Mouse (Mus musculus) hindbrain, postnatal 0 days (tissue): ENCODE results near the gene Gstt1. TPM values are rescaled to one million over a fixed set of nuclear protein-coding genes. Genes with fewer than 3 reads are reported as not detected.

Experiments used
- ATAC-seq: fragments of 200-750 bp; cut with Nextera tagmentation; 2 replicates; pipeline ENCODE4 v1.8.0; 2017; ENCODE audit warnings: mild to moderate bottlenecking, moderate TSS enrichment, moderate library complexity
- DNase-seq: peaks from one replicate; pipeline ENCODE4 v3.0.0-alpha.2; 2015; ENCODE audit warnings: low spot score
- H3K27ac ChIP-seq: fragments of 300-500 bp; sonication (generic); 2 replicates; pipeline ENCODE4 v1.5.1; 2014; ENCODE audit warnings: mild to moderate bottlenecking
- H3K27me3 ChIP-seq: fragments of 300-500 bp; sonication (generic); 2 replicates; pipeline ENCODE4 v1.6.1; 2014; ENCODE audit warnings: low read length, mixed read lengths; ENCODE audit not compliant: insufficient read depth
- H3K36me3 ChIP-seq: fragments of 300-500 bp; sonication (generic); 2 replicates; pipeline ENCODE4 v1.6.1; 2014; ENCODE audit warnings: low read length, mixed read lengths; ENCODE audit not compliant: insufficient read depth
- H3K4me1 ChIP-seq: fragments of 300-500 bp; sonication (generic); 2 replicates; pipeline ENCODE4 v1.6.1; 2014; ENCODE audit warnings: antibody characterized with exemption, low read length, mixed read lengths; ENCODE audit not compliant: insufficient read depth
- H3K4me2 ChIP-seq: fragments of 300-500 bp; sonication (generic); 2 replicates; pipeline ENCODE4 v1.6.1; 2014; ENCODE audit warnings: low read depth, mild to moderate bottlenecking, low read length, moderate library complexity, mixed read lengths
- H3K4me3 ChIP-seq: fragments of 300-500 bp; sonication (generic); 2 replicates; pipeline ENCODE4 v1.5.1; 2014; ENCODE audit warnings: low read length
- H3K9ac ChIP-seq: fragments of 300-500 bp; sonication (generic); replicated peaks from 2 replicates; pipeline ENCODE4 v1.6.1; 2014; ENCODE audit warnings: mild to moderate bottlenecking, low read length, moderate library complexity, mixed read lengths
- H3K9me3 ChIP-seq: fragments of 300-500 bp; sonication (generic); 2 replicates; pipeline ENCODE4 v1.6.1; 2016; ENCODE audit warnings: low read length, mixed read lengths
- CTCF ChIP-seq: IDR thresholded peaks from 2 replicates; pipeline ENCODE4 v1.5.1; 2016; ENCODE audit warnings: antibody characterized with exemption, control low read depth, low read depth
- WGBS: fragments of 180-500 bp; shearing (Covaris S2); extraction: QIAGEN DNeasy Blood & Tissue Kit; methylation state at CpG from one replicate; pipeline ENCODE4 v1.1.7; 2014; 5-methylcytosine and 5-hydroxymethylcytosine counted together
- polyA plus RNA-seq: library from polyadenylated mRNA; unstranded; fragments of >200 nt; fragmentation: Nextera tagmentation; extraction: Ambion mirVana; gene quantifications from 2 replicates; pipeline ENCODE4 v1.2.1, GENCODE M21; 2015
- total RNA-seq: library from RNA; depleted of rRNA; stranded (reverse); fragments of >200 nt; gene quantifications from 2 replicates; pipeline ENCODE4 v1.2.3, GENCODE M21; 2014

The Gstt1 gene
- total and polyA plus RNA-seq, 2 experiments from 2014 or later: 20.8 to 38.1 TPM

DNA sequence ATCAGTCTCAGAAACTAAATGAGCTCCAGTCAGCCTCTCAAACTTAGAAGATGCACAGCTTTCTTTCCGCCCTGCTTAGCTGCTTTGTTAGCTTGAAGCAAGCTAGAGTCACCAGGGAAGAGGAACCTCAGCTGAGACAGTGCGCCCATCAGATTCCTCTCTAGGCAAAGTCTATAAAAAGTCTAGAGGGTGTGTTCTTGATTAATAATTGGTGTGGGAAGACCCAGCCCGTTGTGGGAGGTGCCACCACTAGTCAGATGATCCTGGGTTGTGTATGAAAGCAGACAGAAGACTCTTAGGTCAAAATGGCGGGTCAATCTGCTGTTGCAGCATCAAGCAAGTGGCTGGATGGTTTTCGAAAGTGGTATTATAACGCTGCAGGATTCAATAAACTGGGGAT lies 31.5 kb downstream of the Gstt1 start:
- DNase-seq (no peak), ATAC-seq (no peak)
- Histone ChIP-seq H3K27ac (no peak overlapping the region), H3K4me3 (no peak overlapping the region), H3K9ac (no peak overlapping the region), H3K4me1 (no peaks in the 10 kb centered on the region), H3K9me3 (no peaks in the 10 kb centered on the region), H3K4me2 (no peak overlapping the region), H3K27me3 (no peaks in the 10 kb centered on the region), H3K36me3 (no peaks in the 10 kb centered on the region)
- WGBS: 88% methylated on average over 6 of the region's 6 CpGs
- no peak for TF ChIP-seq CTCF

DNA sequence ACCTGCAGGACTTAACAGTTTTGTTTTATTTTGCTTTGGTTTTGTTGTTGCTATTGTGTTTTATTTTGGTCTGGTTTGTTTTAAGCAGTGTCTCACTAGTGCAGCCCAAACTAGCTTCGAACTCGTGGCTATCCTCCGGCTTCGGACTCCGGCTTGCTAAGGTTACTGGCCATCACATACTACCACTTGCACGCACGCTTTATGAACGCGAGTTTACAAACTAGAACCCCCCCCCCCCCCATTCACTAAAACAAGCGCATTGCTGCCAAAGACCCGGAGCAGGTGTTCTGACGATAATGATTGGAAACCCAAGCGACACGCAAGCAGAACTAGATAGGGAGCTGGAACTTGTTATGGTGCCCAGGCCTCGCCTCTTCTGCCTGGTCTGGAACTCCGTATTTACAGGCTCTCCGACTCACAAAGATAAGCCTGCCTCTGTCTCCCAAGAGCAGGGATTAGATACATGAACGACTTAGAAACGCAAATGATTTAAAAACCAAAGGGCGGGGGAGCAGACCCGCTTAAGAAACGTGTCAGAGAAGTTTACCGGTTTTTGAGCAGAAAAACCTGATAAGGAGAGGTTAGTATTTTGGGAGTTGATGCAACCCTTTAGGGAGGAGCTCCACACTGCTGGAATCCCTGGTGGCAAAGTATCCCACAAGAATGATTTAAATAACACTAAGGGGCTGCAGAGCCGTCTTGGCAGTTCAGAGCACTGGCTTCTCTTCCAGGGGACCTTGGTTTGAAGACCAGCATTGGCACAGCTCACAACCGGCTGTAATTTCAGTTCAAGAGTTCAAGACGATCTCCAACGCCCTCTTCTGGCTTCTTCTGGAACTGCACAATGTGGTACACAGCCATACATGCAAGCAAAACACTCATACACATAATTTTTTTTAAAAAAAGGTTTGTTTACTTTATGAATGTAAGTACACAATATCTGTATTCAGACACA lies 33.6 kb downstream of the Gstt1 start:
- H3K4me2 ChIP-seq: peak overlapping the region; percentile 87
- peak; percentile 46 for ATAC-seq
- peak; percentile 79 for TF ChIP-seq CTCF

DNA sequence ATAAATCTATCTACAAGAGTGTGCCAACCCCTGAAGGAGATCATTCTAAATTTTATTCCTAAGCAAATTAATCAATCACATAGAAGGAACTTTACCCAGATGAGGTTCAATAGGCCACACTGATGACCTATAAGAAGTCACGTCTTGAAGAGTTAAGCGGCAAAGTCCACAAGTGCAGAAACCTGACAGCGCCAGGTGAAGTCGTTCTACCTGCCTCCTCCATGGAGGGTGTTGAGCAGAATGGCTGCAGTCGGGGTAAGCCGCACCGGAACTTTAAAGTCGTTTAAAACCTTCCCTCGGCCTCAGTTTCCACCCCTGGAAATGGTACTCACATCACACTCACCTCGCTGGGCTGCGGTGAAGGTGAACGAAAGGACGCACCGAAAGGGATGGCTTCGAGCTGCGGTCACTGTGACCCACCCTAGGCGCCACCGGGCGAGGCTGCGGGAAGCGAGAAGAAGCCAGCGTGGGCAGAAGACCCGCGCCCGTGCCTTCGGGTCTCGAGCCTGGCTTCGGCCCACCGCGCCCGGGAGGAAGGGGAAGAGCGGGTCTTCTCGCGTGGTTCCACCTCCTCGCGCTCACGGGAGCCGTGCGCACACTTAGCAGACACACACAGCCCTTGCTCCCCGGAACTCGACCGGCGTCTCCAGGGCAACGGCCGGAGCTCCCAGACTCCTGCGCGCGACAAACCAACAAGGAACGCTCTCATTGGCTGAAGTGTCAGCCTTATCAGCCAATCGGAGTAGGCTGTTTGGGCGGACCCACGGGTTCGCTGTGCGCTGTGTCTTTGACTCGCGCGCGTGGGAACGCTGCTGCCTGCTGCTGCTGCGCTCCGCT lies 34.5 kb downstream of the Gstt1 start, which contains the start of gene Cabin1:
Gene Cabin1 (minus strand): TSS at position 660 of the 837 bp plus-strand sequence.
- Histone ChIP-seq H3K27me3 (no peaks in the 10 kb centered on the region), H3K27ac (peak within 1 kb of the TSS; percentile 85), H3K9ac (peak within 1 kb of the TSS; percentile 89), H3K36me3 (no peaks in the 10 kb centered on the region), H3K9me3 (no peaks in the 10 kb centered on the region), H3K4me1 (no peaks in the 10 kb centered on the region), H3K4me2 (peak within 1 kb of the TSS; percentile 87), H3K4me3 (peak within 1 kb of the TSS; percentile 87)
- TF ChIP-seq CTCF: no peak
- DNase-seq (peak; percentile 99), ATAC-seq (peak; percentile 99)
- WGBS: under 1% methylated on average over 60 of the region's 61 CpGs

More for the DNA sequence above, 33.6 kb downstream of the Gstt1 start:
- Histone ChIP-seq H3K36me3 (no peaks in the 10 kb centered on the region), H3K9me3 (no peaks in the 10 kb centered on the region), H3K4me3 (peak overlapping the region; percentile 87), H3K27ac (peak overlapping the region; percentile 85), H3K9ac (peak overlapping the region; percentile 89), H3K4me1 (no peaks in the 10 kb centered on the region), H3K27me3 (no peaks in the 10 kb centered on the region)
- 1% methylated on average over 27 of the region's 27 CpGs for WGBS
- DNase-seq: peak; percentile 90

DNA sequence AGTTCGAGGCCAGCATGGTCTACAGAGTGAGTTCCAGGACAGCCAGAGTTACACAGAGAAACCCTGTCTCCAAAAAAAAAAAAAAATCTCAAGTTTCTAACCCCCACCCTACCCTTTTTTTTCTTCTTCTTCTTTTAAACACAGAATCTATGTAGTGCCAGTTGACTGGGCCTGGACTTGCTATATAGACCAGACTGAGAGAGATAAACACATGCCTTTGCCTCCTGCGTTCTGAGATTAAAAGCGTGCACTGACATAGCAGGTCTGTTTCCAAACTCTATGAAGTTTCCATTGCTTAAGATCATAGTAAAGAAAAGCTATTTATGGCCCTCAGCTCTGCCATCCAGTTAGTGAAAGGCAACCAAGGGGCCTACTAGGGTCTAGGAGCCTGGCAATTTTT lies 36.0 kb downstream of the Gstt1 start:
- Histone ChIP-seq H3K27ac (no peak overlapping the region), H3K4me1 (no peaks in the 10 kb centered on the region), H3K27me3 (no peaks in the 10 kb centered on the region), H3K4me3 (no peak overlapping the region), H3K9me3 (no peaks in the 10 kb centered on the region), H3K4me2 (0 out of 2 replicates have a peak overlapping the region, but pooled peaks have one; percentile 87), H3K36me3 (no peaks in the 10 kb centered on the region), H3K9ac (no peak overlapping the region)
- WGBS: 96% methylated on average over 3 of the region's 3 CpGs
- DNase-seq (no peak), ATAC-seq (no peak)
- TF ChIP-seq CTCF: no peak

DNA sequence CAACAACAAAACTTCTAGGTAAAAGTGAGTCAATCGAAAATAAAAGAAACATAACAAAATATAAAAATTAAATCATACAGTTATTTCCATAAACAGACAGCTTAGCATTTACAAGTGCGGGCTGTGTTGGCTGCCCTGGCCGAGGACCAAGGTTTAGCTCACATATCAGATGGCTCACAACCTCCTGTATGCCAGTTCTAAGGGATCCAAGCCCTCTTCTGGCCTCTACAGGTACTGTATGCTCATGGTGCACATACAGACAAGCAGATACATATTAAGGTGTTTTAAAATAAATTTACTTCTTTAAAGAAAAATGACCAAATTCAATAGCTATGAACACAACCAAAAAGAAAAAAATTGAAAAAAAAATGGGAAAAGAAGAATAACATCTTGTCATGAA lies 38.1 kb downstream of the Gstt1 start:
- no peak overlapping the region for H3K4me2 ChIP-seq
- H3K27ac ChIP-seq: no peak overlapping the region
- H3K27me3 ChIP-seq: no peaks in the 10 kb centered on the region
- peak; percentile 31 for TF ChIP-seq CTCF
- 0 out of 2 replicates have a peak, but pooled peaks cover 4% of the 10 kb centered on the region for H3K36me3 ChIP-seq
- DNase-seq (no peak), ATAC-seq (no peak)
- no peaks in the 10 kb centered on the region for H3K4me1 ChIP-seq
- WGBS: over 99% methylated on average over 3 of the region's 3 CpGs
- H3K4me3 ChIP-seq: no peak overlapping the region
- no peak overlapping the region for H3K9ac ChIP-seq
- no peaks in the 10 kb centered on the region for H3K9me3 ChIP-seq

DNA sequence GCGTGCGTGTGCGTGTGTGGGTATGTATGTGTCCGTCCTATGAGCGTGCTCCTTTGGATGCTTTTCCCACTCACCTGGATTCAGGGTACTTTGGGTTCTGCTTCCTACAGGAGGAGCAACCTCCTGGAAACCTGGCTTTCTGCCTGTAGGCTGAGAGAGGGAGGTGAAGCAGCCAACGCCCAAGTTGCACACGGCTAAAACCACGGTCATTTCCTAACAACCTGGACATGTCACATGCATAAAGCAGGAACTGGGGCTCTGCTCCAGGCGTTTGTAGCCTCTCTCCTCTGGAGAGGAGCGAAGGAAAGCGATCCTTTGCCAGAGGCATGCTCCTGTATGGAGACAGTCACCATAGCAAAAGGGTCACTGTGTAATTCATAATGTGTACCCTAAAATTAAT lies 41.7 kb downstream of the Gstt1 start:
- Histone ChIP-seq H3K4me3 (no peak overlapping the region), H3K27ac (no peak overlapping the region), H3K9me3 (no peaks in the 10 kb centered on the region), H3K4me2 (no peak overlapping the region), H3K27me3 (no peaks in the 10 kb centered on the region), H3K9ac (no peak overlapping the region), H3K36me3 (peaks cover 36% of the 10 kb centered on the region), H3K4me1 (no peaks in the 10 kb centered on the region)
- ATAC-seq: no peak
- WGBS: 94% methylated on average over 11 of the region's 11 CpGs
- TF ChIP-seq CTCF: no peak
- no peak for DNase-seq
